Mouse (Mus musculus) lung, postnatal 0 days (tissue): ENCODE data around the gene Prex1.

Experiments
- CTCF ChIP-seq: IDR thresholded peaks from 2 replicates; pipeline ENCODE4 v1.5.1; 2016; ENCODE audit warnings: antibody characterized with exemption, mild to moderate bottlenecking
- EP300 ChIP-seq: IDR thresholded peaks from 2 replicates; pipeline ENCODE4 v1.6.1; 2016; ENCODE audit warnings: antibody characterized with exemption, mild to moderate bottlenecking, control low read depth

GRCm38 (mm10) chr2:166676933-166677332, 36.7 kb downstream of the Prex1 start:
- TF ChIP-seq CTCF (no peak), EP300 (no peak)
